Mouse (Mus musculus): ENCODE measurements at regions not wholly inside any gene's neighbourhood (a gene's known extent, or its start where the extent isn't known, plus 50 kb on each side); places are given as distances from the start of the nearest gene placed in this dataset.

- TF ChIP-seq CTCF (IDR thresholded peaks at IDR 0.05; ENCODE audit: extremely low read depth, insufficient read depth, insufficient read length, insufficient replicate concordance) (no peak), POLR2A (IDR thresholded peaks at IDR 0.05; ENCODE audit: low read depth, low read length) (no peak)
These were observed 141.2 kb downstream of the Edem1 start for GRCm38 (mm10) chr6:108969477-108970176.

Measured in spleen, adult 2 months (tissue).